Mouse (Mus musculus) regulatory T cell (primary cell): ENCODE measurements around the gene Mccc1.

Experiments
- in situ Hi-C: fragments of 300-600 bp; cut with MboI, MseI; formaldehyde crosslinking; loops from one replicate; pipeline ENCODE4 v1.15.1; 2025; ENCODE audit warnings: high pct_unique_total_duplicates

The Mccc1 gene

GRCm38 (mm10) chr3:35922522-35922921 is 78.0 kb downstream of the Mccc1 start:
- in situ Hi-C loops, result no loop called here

- in situ Hi-C loops, result no loop called here
Measured at GRCm38 (mm10) chr3:35918229-35918628, 82.2 kb downstream of the Mccc1 start.
